Mouse (Mus musculus) liver, adult 2 months (tissue): ENCODE data around the gene Pom121l2.
"Not testable (repeated sequence)": the region's sequence is repeated elsewhere in the genome, so short reads cannot be mapped to it uniquely, and the experiment has no call there.

Source experiments
- CTCF ChIP-seq: fragments of 200-500 bp; IDR thresholded peaks from 2 replicates; pipeline ENCODE4 v1.5.1; 2011; ENCODE audit warnings: low read depth, low read length, control low read depth
- POLR2A ChIP-seq: fragments of 200-500 bp; IDR thresholded peaks from 2 replicates; pipeline ENCODE4 v1.6.1; 2011; ENCODE audit warnings: low read length, control low read depth; ENCODE audit not compliant: insufficient read depth; ENCODE audit errors: extremely low read depth

- TF ChIP-seq POLR2A: 0 out of 2 replicates have a peak, but pooled peaks have one; percentile 14
- not testable (repeated sequence) for TF ChIP-seq CTCF
These were observed 54.5 kb downstream of the Pom121l2 start, which contains the start of the genes Hist1h2ah and Hist1h2bk for GRCm38 (mm10) chr13:22035267-22036148.
